Mouse (Mus musculus) spleen, adult 2 months (tissue): ENCODE data around the gene Rprd2.

ENCODE experiments used
- CTCF ChIP-seq: fragments of 200-500 bp; IDR thresholded peaks from 2 replicates; pipeline ENCODE4 v1.5.1; 2011; ENCODE audit warnings: mild to moderate bottlenecking, inconsistent platforms; ENCODE audit not compliant: insufficient read depth, insufficient read length, insufficient replicate concordance; ENCODE audit errors: extremely low read depth
- POLR2A ChIP-seq: fragments of 200-500 bp; IDR thresholded peaks from 2 replicates; pipeline ENCODE4 v1.6.1; 2011; ENCODE audit warnings: low read depth, low read length, inconsistent platforms

DNA sequence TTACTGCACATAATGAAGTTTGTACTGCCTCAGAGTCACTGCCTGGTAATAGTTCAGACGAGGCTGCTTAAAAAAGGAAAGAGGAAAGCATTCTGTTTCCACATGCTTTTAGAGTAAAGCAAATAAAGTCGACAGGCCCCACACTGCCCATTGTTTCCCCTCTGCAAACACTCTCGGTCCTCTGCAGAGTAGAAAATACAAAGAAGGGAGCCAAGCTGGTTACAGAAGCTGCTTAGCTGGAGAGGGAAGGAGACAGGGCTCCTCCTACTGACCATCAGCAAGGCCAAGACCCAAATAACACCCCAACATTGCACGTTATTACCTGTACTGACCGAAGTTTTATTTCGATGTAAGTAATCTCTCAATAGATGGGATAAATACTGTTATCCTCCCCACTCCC lies 55.7 kb downstream of the Rprd2 start:
- no peak for TF ChIP-seq CTCF
- TF ChIP-seq POLR2A: no peak
